Mouse (Mus musculus) left cerebral cortex, postnatal 4 days (tissue): ENCODE measurements around the gene Soga3. TPM values are rescaled to one million over a fixed set of nuclear protein-coding genes. Genes with fewer than 3 reads are reported as not detected.

Source experiments
- DNase-seq: peaks from one replicate; pipeline ENCODE4 v3.0.0-alpha.2; 2022
- intact Hi-C: fragments of 180-260 bp; cut with DNase I; formaldehyde crosslinking; loops from one replicate; pipeline ENCODE4 v1.15.1; 2025
- total RNA-seq, 2 experiments: library from RNA; stranded (reverse); gene quantifications; 2 replicates each; pipeline ENCODE4 v1.2.3; 2021

The Soga3 gene
- total RNA-seq, 2 experiments from 2014 or later = 257 to 276 TPM

DNA sequence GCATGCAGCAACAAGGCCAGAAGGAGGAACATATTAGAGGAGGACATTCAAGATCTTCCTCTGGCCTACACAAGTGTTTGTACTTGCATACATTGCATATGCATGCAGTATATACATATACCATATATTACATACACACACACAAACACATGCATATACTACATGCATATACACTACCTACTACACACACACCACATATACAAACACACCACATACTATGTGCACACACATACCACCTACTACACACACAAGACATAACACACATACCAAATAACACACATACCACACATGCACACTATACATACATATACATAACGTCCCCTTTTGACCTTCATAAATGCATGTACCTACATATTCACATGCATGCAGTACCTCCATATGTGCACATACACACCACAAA is 57.0 kb downstream of the Soga3 start:
- DNase-seq = no peak
- intact Hi-C loops = no loop called here

- no peak for DNase-seq
- intact Hi-C loops = loop anchor here (5.0 kb wide), 1 partner anchor 54 kb away; no protein-coding TSS in a partner anchor
Observed at GRCm38 (mm10) chr10:29206730-29207129, 63.1 kb downstream of the Soga3 start.

DNA sequence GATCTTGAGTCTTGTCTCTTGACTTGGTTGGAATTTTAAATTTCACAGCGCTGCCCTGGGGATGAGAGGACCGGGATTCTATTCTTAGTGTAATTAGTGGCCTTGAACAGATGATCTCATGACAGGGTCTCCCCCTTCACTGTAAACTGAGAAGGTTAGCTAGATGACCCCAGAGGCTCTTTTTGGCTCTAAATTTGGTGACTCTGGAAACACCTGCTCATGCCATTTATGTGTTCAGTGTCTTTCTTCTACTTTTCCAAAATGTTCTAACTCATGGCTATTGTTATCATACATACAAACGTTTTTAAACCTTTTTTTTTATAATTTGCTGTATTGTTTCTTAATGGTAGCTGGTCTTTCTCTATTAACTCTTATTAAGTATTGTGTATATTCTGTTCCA is 65.1 kb downstream of the Soga3 start:
- no peak for DNase-seq
- intact Hi-C loops = loop anchor here (5.0 kb wide), 1 partner anchor 56 kb away; no protein-coding TSS in a partner anchor

DNA sequence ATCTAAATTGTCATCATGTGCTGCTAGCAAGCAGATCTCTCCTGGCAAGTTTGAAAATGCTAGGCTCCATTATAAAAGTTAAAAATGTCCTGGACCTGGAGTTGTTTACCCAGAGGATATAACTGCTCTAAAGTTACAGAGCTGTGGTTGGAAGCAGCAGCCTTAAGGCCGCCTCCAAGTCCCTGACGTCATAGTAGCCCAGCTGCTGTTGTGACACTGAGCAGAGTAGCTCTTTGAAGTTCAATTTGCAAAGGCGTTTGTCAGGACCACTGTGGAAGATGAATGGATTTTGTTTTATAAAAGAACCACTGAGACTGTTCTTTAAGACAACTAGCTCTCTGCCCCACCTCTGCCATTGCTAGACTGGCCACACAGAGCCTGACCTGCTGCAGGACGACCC is 67.8 kb downstream of the Soga3 start, which contains the start of gene 9330159F19Rik:
TSS of gene 9330159F19Rik (plus strand) at position 154 of the 400 bp plus-strand sequence.
- intact Hi-C loops = loop anchor here (10.0 kb wide), 1 partner anchor 127 kb away; no protein-coding TSS in a partner anchor
- no peak for DNase-seq

DNA sequence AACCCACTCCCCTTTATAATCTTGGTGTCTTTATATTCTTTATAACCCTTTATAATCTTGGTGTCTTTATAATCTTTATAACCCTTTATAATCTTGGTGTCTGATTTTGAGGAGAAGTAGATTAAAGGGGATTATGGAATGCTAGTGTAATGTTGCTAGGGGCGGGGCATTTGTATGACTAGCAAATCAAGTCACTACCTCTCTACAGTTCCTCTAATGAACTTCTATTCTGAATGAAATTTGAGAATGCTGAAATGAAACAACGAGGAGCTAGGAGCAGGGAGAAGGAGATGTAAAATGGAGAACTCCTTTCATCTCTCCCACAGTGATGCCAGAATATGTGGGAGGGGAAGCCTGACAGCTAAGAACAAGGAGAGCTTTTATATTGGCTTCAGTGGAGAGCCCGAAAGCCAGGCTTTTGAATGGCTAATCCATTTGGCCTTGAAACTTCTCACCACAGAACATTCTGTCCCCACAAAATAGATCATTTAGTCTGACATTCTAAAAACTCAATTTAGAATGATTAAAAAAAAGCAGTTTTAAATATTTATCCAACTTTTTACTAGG is 70.0 kb downstream of the Soga3 start:
- DNase-seq = no peak
- intact Hi-C loops = loop anchor here (10.0 kb wide), 1 partner anchor 129 kb away; no protein-coding TSS in a partner anchor

GRCm38 (mm10) chr10:29216957-29217356 is 73.3 kb downstream of the Soga3 start:
- no peak for DNase-seq
- intact Hi-C loops = loop anchor here (10.0 kb wide), 1 partner anchor 132 kb away; no protein-coding TSS in a partner anchor

GRCm38 (mm10) chr10:29217451-29217850 is 73.8 kb downstream of the Soga3 start:
- intact Hi-C loops = loop anchor here (10.0 kb wide), 1 partner anchor 133 kb away; no protein-coding TSS in a partner anchor

GRCm38 (mm10) chr10:29225329-29225728 is 81.7 kb downstream of the Soga3 start:
- intact Hi-C loops = no loop called here
- no peak for DNase-seq

More at GRCm38 (mm10) chr10:29217451-29217850, 73.8 kb downstream of the Soga3 start:
- no peak for DNase-seq

DNA sequence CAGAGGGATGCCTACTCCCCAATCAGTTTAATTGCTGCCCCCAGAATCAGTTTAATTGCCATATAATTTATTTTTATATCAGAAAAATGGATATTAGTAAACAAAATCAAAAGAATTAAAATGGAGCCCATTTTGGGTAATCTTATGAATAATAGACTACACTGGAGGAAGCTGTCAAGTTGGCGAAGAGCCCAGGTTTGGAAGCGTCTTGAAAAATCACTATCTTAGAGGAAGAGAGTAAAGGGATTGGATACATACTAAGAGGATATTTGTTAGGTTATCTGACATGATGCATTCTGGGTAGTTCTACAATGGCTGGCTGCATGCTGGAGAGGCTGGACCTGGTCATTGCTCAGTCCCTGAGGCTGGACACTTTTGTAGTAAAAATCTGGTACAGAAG is 87.6 kb downstream of the Soga3 start:
- intact Hi-C loops = no loop called here
- peak; percentile 13 for DNase-seq

Other genes starting within 250 kb of the Soga3 start
- gene 2310057J18Rik, start 157.5 kb upstream of the Soga3 start, total RNA-seq = not detected
- 10 to 100 TPM; 42.4 to 54.0 TPM for gene Gm49353, start 55.1 kb downstream of the Soga3 start, total RNA-seq
- 100 to 1,000 TPM; 145 to 151 TPM for gene 9330159F19Rik, start 67.8 kb downstream of the Soga3 start, total RNA-seq
- gene Echdc1, start 169.3 kb downstream of the Soga3 start, total RNA-seq = 10 to 100 TPM; 19.2 to 22.8 TPM
- 10 to 100 TPM; 81.5 to 85.9 TPM for gene Rnf146, start 218.6 kb downstream of the Soga3 start, total RNA-seq